Mouse (Mus musculus): ENCODE results near the gene Ddx28. TPM values are rescaled to one million over a fixed set of nuclear protein-coding genes. Genes with fewer than 3 reads are reported as not detected.
A peak's percentile ranks its signal among the peaks of the same experiment; 100 is the strongest.

The Ddx28 gene
- 8.7 and 9.6 TPM in 2 replicates for polyA plus RNA-seq (2015; fragmentation: Nextera tagmentation; extraction: Ambion mirVana)

- Histone ChIP-seq H3K4me1 (ENCODE audit: control insufficient read depth, low read depth, low read length) (peaks cover 28% of the 10 kb centered on the region), H3K9ac (ENCODE audit: low read depth, low read length) (peak within 1 kb of the TSS; percentile 86), H3K36me3 (ENCODE audit: control insufficient read depth, insufficient read depth) (no peaks in the 10 kb centered on the region), H3K27ac (ENCODE audit: low read length) (peak within 1 kb of the TSS; percentile 90), H3K9me3 (replicated peaks; ENCODE audit: control insufficient read depth, low read length) (no peaks in the 10 kb centered on the region), H3K4me2 (ENCODE audit: low read depth, low read length) (peak within 1 kb of the TSS; percentile 96), H3K4me3 (ENCODE audit: low read depth, low read length) (peak within 1 kb of the TSS; percentile 91), H3K27me3 (ENCODE audit: control insufficient read depth, insufficient read depth, low read depth, low read length) (no peaks in the 10 kb centered on the region)
- 0% methylated on average over 6 of the region's 6 CpGs for WGBS (ENCODE audit: insufficient replicate concordance)
- peak; percentile 12 for ATAC-seq (ENCODE audit: low read depth)
Observed at GRCm38 (mm10) chr8:106011643-106011986, at the start of gene Ddx28. Gene Ddx28, minus strand, starts transcription at chr8:106011882.

GRCm38 (mm10) chr8:106060521-106060920, 48.8 kb upstream of the Ddx28 start:
- H3K27ac ChIP-seq (ENCODE audit: low read length) = no peak overlapping the region; the same call in 1 of the 2 replicates
- H3K27me3 ChIP-seq (ENCODE audit: control insufficient read depth, insufficient read depth, low read depth, low read length) = no peaks in the 10 kb centered on the region
- H3K36me3 ChIP-seq (ENCODE audit: control insufficient read depth, insufficient read depth) = no peaks in the 10 kb centered on the region
- H3K4me2 ChIP-seq (ENCODE audit: low read depth, low read length) = peak overlapping the region; percentile 76
- H3K9me3 ChIP-seq (replicated peaks; ENCODE audit: control insufficient read depth, low read length) = no peaks in the 10 kb centered on the region
- peak overlapping the region; percentile 94 for H3K4me3 ChIP-seq (ENCODE audit: low read depth, low read length)
- H3K9ac ChIP-seq (ENCODE audit: low read depth, low read length) = peak overlapping the region; percentile 91
- 0% methylated on average over 3 of the region's 3 CpGs for WGBS (ENCODE audit: insufficient replicate concordance)
- peaks cover 27% of the 10 kb centered on the region for H3K4me1 ChIP-seq (ENCODE audit: control insufficient read depth, low read depth, low read length)
- no peak for ATAC-seq (ENCODE audit: low read depth)

GRCm38 (mm10) chr8:106059613-106060371, 48.1 kb upstream of the Ddx28 start:
- Histone ChIP-seq H3K27ac (ENCODE audit: low read length) (peak overlapping the region; percentile 95), H3K9me3 (replicated peaks; ENCODE audit: control insufficient read depth, low read length) (no peaks in the 10 kb centered on the region), H3K4me2 (ENCODE audit: low read depth, low read length) (peak overlapping the region; percentile 76), H3K4me3 (ENCODE audit: low read depth, low read length) (peak overlapping the region; percentile 94), H3K36me3 (ENCODE audit: control insufficient read depth, insufficient read depth) (no peaks in the 10 kb centered on the region), H3K9ac (ENCODE audit: low read depth, low read length) (peak overlapping the region; percentile 91), H3K27me3 (ENCODE audit: control insufficient read depth, insufficient read depth, low read depth, low read length) (no peaks in the 10 kb centered on the region), H3K4me1 (ENCODE audit: control insufficient read depth, low read depth, low read length) (peaks cover 28% of the 10 kb centered on the region)
- peak; percentile 60 for ATAC-seq (ENCODE audit: low read depth)
- WGBS (ENCODE audit: insufficient replicate concordance) = under 1% methylated on average over 79 of the region's 83 CpGs

DNA sequence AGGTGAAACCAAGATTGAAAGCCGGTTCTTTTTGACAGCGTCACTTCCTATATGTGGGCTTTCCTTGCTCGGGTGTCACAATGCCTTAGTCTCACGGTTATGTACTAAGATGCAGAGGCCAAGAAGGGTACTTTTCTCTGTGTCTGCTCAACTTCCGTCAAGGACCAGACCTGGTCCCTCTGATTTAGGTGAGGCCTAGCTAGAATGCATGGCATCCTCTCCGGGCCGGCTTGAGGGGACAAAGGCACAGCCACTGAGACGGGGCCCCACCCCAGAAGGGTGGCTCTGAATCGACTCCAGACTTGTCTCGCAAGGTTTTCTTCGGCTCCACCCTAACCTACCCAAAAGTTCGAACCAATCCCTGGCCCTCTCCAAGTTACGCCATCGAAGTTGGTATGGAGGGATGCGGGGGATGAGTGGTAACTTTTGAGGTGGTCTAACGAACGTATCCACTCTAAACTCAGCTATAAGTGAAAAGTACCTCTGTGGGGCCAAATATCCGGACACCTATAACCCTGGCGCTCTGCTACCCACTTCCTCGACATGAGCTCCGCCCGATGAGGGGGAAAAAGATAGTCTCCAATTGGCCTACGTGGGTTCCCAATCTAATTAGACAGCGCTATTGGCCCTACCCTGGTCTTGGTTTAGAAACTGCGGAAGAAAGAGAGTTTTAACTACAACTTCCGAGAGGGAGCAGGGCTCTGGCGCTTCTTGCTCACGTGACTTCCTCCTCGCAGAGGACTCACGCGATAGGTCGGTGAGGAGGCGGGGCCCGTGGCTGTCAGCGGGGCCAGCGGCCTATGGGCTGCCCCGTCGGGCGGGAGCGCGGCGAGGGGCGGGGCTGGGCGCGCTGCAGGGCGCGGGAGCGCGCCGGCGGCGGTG, 47.3 kb upstream of the Ddx28 start, which contains the start of gene Nfatc3:
Gene Nfatc3 (plus strand): TSS at position 110 of the 882 bp plus-strand sequence.
- ATAC-seq (ENCODE audit: low read depth) = peak; percentile 95
- no peaks in the 10 kb centered on the region for H3K27me3 ChIP-seq (ENCODE audit: control insufficient read depth, insufficient read depth, low read depth, low read length)
- no peaks in the 10 kb centered on the region for H3K9me3 ChIP-seq (replicated peaks; ENCODE audit: control insufficient read depth, low read length)
- H3K9ac ChIP-seq (ENCODE audit: low read depth, low read length) = peak within 1 kb of the TSS; percentile 91
- H3K4me1 ChIP-seq (ENCODE audit: control insufficient read depth, low read depth, low read length) = peaks cover 36% of the 10 kb centered on the region
- no peaks in the 10 kb centered on the region for H3K36me3 ChIP-seq (ENCODE audit: control insufficient read depth, insufficient read depth)
- WGBS (ENCODE audit: insufficient replicate concordance) = 1% methylated on average over 51 of the region's 52 CpGs
- peak within 1 kb of the TSS; percentile 88 for H3K4me2 ChIP-seq (ENCODE audit: low read depth, low read length)
- H3K4me3 ChIP-seq (ENCODE audit: low read depth, low read length) = peak within 1 kb of the TSS; percentile 94
- H3K27ac ChIP-seq (ENCODE audit: low read length) = peak within 1 kb of the TSS; percentile 98

DNA sequence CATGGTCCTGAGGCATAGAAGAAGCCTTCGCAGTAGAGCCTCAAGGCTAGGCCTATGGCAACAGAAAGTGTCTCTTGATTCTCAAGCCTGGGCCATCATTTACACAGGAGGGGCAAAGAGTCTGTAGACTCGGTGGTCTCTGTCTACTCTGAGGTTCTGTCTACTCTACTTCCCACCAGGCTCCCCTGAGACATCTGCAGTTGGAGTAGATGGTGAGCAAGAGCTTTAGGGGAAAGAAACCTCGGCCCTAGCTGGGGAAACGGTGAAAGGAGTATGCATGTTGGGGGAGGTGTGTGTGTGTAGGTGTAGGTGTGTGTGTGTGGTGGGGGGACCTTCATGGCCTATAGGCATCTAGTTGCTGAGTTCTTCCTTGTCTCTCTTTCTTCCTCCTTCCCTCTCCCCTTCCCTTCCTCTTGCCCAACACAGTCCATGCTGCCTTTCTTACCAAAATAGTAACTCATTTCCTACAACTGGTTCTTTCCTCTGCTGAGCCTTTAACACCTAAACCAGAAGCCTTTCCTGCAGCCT, 44.8 kb upstream of the Ddx28 start:
- ATAC-seq (ENCODE audit: low read depth) = no peak
- Histone ChIP-seq H3K27me3 (ENCODE audit: control insufficient read depth, insufficient read depth, low read depth, low read length) (no peaks in the 10 kb centered on the region), H3K4me2 (ENCODE audit: low read depth, low read length) (no peak overlapping the region), H3K4me1 (ENCODE audit: control insufficient read depth, low read depth, low read length) (peaks cover 24% of the 10 kb centered on the region), H3K9ac (ENCODE audit: low read depth, low read length) (no peak overlapping the region), H3K9me3 (replicated peaks; ENCODE audit: control insufficient read depth, low read length) (no peaks in the 10 kb centered on the region), H3K36me3 (ENCODE audit: control insufficient read depth, insufficient read depth) (no peaks in the 10 kb centered on the region), H3K4me3 (ENCODE audit: low read depth, low read length) (no peak overlapping the region), H3K27ac (ENCODE audit: low read length) (no peak overlapping the region)
- 68% methylated on average over 4 of the region's 4 CpGs for WGBS (ENCODE audit: insufficient replicate concordance)

GRCm38 (mm10) chr8:106055038-106055437, 43.4 kb upstream of the Ddx28 start:
- Histone ChIP-seq H3K9me3 (replicated peaks; ENCODE audit: control insufficient read depth, low read length) (no peaks in the 10 kb centered on the region), H3K4me3 (ENCODE audit: low read depth, low read length) (no peak overlapping the region), H3K4me2 (ENCODE audit: low read depth, low read length) (no peak overlapping the region), H3K36me3 (ENCODE audit: control insufficient read depth, insufficient read depth) (no peaks in the 10 kb centered on the region), H3K27ac (ENCODE audit: low read length) (peak overlapping the region; percentile 54), H3K27me3 (ENCODE audit: control insufficient read depth, insufficient read depth, low read depth, low read length) (no peaks in the 10 kb centered on the region), H3K9ac (ENCODE audit: low read depth, low read length) (no peak overlapping the region), H3K4me1 (ENCODE audit: control insufficient read depth, low read depth, low read length) (peaks cover 19% of the 10 kb centered on the region)
- 63% methylated on average over 3 of the region's 3 CpGs for WGBS (ENCODE audit: insufficient replicate concordance)
- no peak for ATAC-seq (ENCODE audit: low read depth)

DNA sequence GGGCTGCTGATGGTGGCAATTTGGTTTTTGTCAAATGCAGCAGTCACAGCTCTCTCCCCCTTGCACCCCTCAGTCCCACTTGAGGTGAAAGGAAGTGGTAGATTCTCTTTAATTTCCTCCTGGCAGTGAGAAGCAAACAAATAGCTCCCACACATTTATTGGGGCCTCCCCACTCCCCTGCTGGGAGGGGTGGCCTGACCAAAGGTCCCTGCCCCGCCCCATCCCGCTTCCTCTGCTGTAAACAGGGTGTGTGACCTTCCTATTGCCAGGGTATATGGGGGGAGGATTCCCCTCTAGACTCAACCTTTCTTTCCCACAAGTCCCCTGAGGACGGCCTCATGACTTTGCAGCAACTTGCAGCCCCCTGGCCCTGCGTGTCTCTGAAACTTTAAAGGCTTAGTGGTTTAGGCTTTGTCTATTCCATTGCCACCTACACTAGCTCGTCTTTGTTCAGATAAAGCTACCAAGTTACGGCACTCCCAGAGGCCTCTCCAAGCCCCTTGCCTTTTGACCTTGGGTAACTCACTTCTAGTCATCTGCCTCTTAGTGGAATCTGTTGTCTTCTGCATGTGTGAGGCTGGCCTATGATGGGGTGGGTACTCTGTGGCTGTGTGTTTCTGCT, 42.6 kb upstream of the Ddx28 start:
- no peak overlapping the region for H3K4me2 ChIP-seq (ENCODE audit: low read depth, low read length)
- peaks cover 19% of the 10 kb centered on the region for H3K4me1 ChIP-seq (ENCODE audit: control insufficient read depth, low read depth, low read length)
- no peaks in the 10 kb centered on the region for H3K9me3 ChIP-seq (replicated peaks; ENCODE audit: control insufficient read depth, low read length)
- H3K36me3 ChIP-seq (ENCODE audit: control insufficient read depth, insufficient read depth) = no peaks in the 10 kb centered on the region
- peak overlapping the region; percentile 54 for H3K27ac ChIP-seq (ENCODE audit: low read length)
- H3K9ac ChIP-seq (ENCODE audit: low read depth, low read length) = no peak overlapping the region
- no peaks in the 10 kb centered on the region for H3K27me3 ChIP-seq (ENCODE audit: control insufficient read depth, insufficient read depth, low read depth, low read length)
- no peak overlapping the region for H3K4me3 ChIP-seq (ENCODE audit: low read depth, low read length)
- ATAC-seq (ENCODE audit: low read depth) = peak; percentile 25
- 19% methylated on average over 6 of the region's 6 CpGs for WGBS (ENCODE audit: insufficient replicate concordance)

DNA sequence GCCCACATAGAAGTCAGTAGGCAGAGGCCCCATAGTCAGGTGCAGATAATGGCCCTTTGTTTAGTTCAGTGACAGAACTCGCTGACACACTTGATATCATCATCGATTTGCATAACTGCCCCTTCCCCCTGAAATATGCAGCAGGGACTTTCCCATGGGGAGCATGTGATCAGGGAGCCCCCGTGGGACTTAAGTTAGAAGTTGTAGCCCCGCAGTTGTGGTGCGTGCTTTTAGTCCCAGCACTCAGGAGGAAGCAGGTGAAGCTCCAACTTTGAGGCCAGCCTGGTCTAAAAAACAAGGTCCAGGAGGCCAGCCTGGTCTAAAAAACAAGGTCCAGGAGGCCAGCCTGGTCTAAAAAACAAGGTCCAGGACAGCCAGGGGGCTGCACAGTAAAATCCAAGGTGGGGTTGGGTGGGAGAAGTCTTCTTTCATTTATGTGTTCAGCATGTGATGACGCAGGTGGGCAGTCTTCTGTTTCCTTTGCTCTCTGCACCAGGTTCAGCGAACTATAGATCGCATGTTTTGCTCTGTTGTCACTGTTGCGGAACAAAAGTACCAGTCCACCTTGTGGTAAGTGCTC, 40.9 kb upstream of the Ddx28 start:
- peaks cover 19% of the 10 kb centered on the region for H3K4me1 ChIP-seq (ENCODE audit: control insufficient read depth, low read depth, low read length)
- ATAC-seq (ENCODE audit: low read depth) = no peak
- H3K27me3 ChIP-seq (ENCODE audit: control insufficient read depth, insufficient read depth, low read depth, low read length) = no peaks in the 10 kb centered on the region
- H3K9ac ChIP-seq (ENCODE audit: low read depth, low read length) = no peak overlapping the region
- H3K4me2 ChIP-seq (ENCODE audit: low read depth, low read length) = no peak overlapping the region
- WGBS (ENCODE audit: insufficient replicate concordance) = 70% methylated on average over 9 of the region's 9 CpGs
- no peak overlapping the region for H3K4me3 ChIP-seq (ENCODE audit: low read depth, low read length)
- H3K9me3 ChIP-seq (replicated peaks; ENCODE audit: control insufficient read depth, low read length) = no peaks in the 10 kb centered on the region
- no peaks in the 10 kb centered on the region for H3K36me3 ChIP-seq (ENCODE audit: control insufficient read depth, insufficient read depth)
- H3K27ac ChIP-seq (ENCODE audit: low read length) = no peak overlapping the region

Data from liver, embryonic 16.5 days (tissue).